8 mouse cellular contexts compared by ENCODE assay signal in genomic region chr2:60717348-60717747, GRCm38 (mm10). TPM values are rescaled to one million over a fixed set of nuclear protein-coding genes. Genes with fewer than 3 reads are reported as not detected.
DNase-seq lines count a peak whose midpoint lies in the region; TF ChIP-seq lines count a peak whose summit lies in the region.

No protein-coding gene starts in this region.

- 59% methylated on average over 13 of the region's 13 CpGs for WGBS in heart, adult 2 months

- H3K4me3 ChIP-seq in heart, adult 2 months, result no peak overlapping the region
- H3K4me3 ChIP-seq in myocyte, result no peak overlapping the region

- peaks cover 12% of the 10 kb centered on the region for H3K4me1 ChIP-seq in heart, adult 2 months (ENCODE audit: control insufficient read depth, insufficient read depth, low read length)

- TF ChIP-seq CTCF in heart, adult 2 months (IDR thresholded peaks at IDR 0.05), result no peak

- DNase-seq in heart, adult 2 months, result peak; percentile 36 to 45
- DNase-seq in heart, postnatal 10 days, result no peak
- peak; percentile 60 for DNase-seq in ZHBTc4 (ENCODE audit: low read depth, low spot score)
- peak; percentile 40 to 45 for DNase-seq in heart, postnatal 14 days
- peak; percentile 24 to 45 for DNase-seq in layer of hippocampus, postnatal 10 days (ENCODE audit: low spot score in 2 of 2)
- peak; percentile 70 to 82 for DNase-seq in thymus, postnatal 36 days
- no peak for DNase-seq in adrenal gland, adult 2 months

- no peaks in the 10 kb centered on the region for H3K27me3 ChIP-seq in heart, adult 2 months (ENCODE audit: control insufficient read depth, insufficient read depth, low read length)
- H3K27me3 ChIP-seq in myocyte (ENCODE audit: control insufficient read depth, insufficient read depth, insufficient read length), result no peaks in the 10 kb centered on the region

- H3K36me3 ChIP-seq in heart, adult 2 months (ENCODE audit: control insufficient read depth, insufficient read depth, low read length), result peaks cover 2% of the 10 kb centered on the region; the same call in 1 of the 2 replicates
- H3K36me3 ChIP-seq in myocyte (ENCODE audit: control insufficient read depth, insufficient read depth), result no peaks in the 10 kb centered on the region

- H3K27ac ChIP-seq in heart, adult 2 months, result 0 out of 2 replicates have a peak overlapping the region, but pooled peaks have one; percentile 12

- no peaks in the 10 kb centered on the region for H3K79me2 ChIP-seq in heart, adult 2 months (replicated peaks; ENCODE audit: control insufficient read depth, insufficient read depth, low read length)
- no peaks in the 10 kb centered on the region for H3K79me2 ChIP-seq in myocyte (ENCODE audit: control insufficient read depth, insufficient read depth)

- H3ac ChIP-seq in myocyte (ENCODE audit: control insufficient read depth, insufficient read length), result no peak overlapping the region

- no peak for TF ChIP-seq POLR2A in heart, adult 2 months (IDR thresholded peaks at IDR 0.05; ENCODE audit: insufficient read depth, low read depth, low read length)
- no peak for TF ChIP-seq POLR2A in myocyte (IDR thresholded peaks at IDR 0.05; ENCODE audit: insufficient read length, low read depth)

- TF ChIP-seq EP300 in heart, adult 2 months (IDR thresholded peaks at IDR 0.05; ENCODE audit: insufficient read depth, low read depth, low read length), result no peak

- H3K4me2 ChIP-seq in myocyte (ENCODE audit: low read depth), result no peak overlapping the region

- intact Hi-C loops in heart, adult 2 months (cut with DNase I), result no loop called here
- intact Hi-C loops in heart, postnatal 10 days (cut with DNase I), result no loop called here
- intact Hi-C loops in heart, postnatal 14 days (cut with DNase I), result no loop called here

- peak overlapping the region; percentile 28; the same call in 1 of the 2 replicates for H3K9ac ChIP-seq in heart, adult 2 months (ENCODE audit: low read depth, low read length)

TF ChIP-seq in myocyte, 11 proteins besides CTCF, POLR2A, EP300 and RAD21:
- peak in 1 of 3 experiments; percentile 63 for TF ChIP-seq MYOG (IDR thresholded peaks at IDR 0.05; ENCODE audit: control insufficient read depth in 1 of 3, insufficient read depth in 1 of 3, insufficient read length in 2 of 3, low read depth in 2 of 3)
- peak in 2 of 3 experiments; percentile 32 to 45 for TF ChIP-seq MYOD1 (IDR thresholded peaks at IDR 0.05; ENCODE audit: control insufficient read depth in 1 of 3, insufficient read length in 2 of 3, low read depth in 2 of 3)
- no peak for TF ChIP-seq TCF12 (IDR thresholded peaks at IDR 0.05; ENCODE audit: insufficient read depth, poor library complexity, severe bottlenecking)
- TF ChIP-seq REST (IDR thresholded peaks at IDR 0.05; ENCODE audit: insufficient read depth, insufficient read length), result no peak
- no peak for TF ChIP-seq CEBPB (IDR thresholded peaks at IDR 0.05; ENCODE audit: insufficient read depth, poor library complexity, severe bottlenecking)
- TF ChIP-seq MAX (IDR thresholded peaks at IDR 0.05; ENCODE audit: low read depth), result no peak

RNA-seq across cellular contexts. Expression of gene Itgb6, which starts 5.1 kb away (rescaled TPM):
- total RNA-seq in heart, adult 2 months (2021), result 10 to 100 TPM; 21.0 to 32.4 TPM
- 10.5 and 19.5 TPM in 2 replicates for polyA plus RNA-seq in heart, adult 2 months (2012; rRNA removed)
- 10 to 100 TPM in 1 of 2 experiments, 1 to 10 TPM in 1; 8.6 to 18.1 TPM for total RNA-seq in heart, postnatal 10 days (2021)
- 10 to 100 TPM; 16.8 to 21.5 TPM for total RNA-seq in heart, postnatal 14 days (2021)
- under 1 TPM in 1 of 2 experiments, not detected in 1; 0.82 TPM for total RNA-seq in layer of hippocampus, postnatal 10 days (2021)
- 3.9 TPM for polyA plus RNA-seq in myocyte (2012; fragmentation: generic; extraction: Trizol)
- total RNA-seq in adrenal gland, adult 2 months (2021), result not detected
- not detected in 2 replicates for polyA plus RNA-seq in adrenal gland, adult 2 months (2012; rRNA removed)

Comparison
In these comparisons a context has a peak if more than half of its experiments do, and no peak if none do; other contexts are left out.
1. DNase-seq: peak in heart, adult 2 months (2 of 2), ZHBTc4 (single experiment), heart, postnatal 14 days (2 of 2), layer of hippocampus, postnatal 10 days (2 of 2) and thymus, postnatal 36 days (2 of 2); none in heart, postnatal 10 days (0 of 2) and adrenal gland, adult 2 months (single experiment).
2. RNA of gene Itgb6, which starts 5.1 kb away (total RNA-seq): 21.0 to 32.4 TPM in heart, adult 2 months, 16.8 to 21.5 TPM in heart, postnatal 14 days and 8.6 to 18.1 TPM in heart, postnatal 10 days; 0.82 TPM in layer of hippocampus, postnatal 10 days and not detected in adrenal gland, adult 2 months; every median in the first group is over 4 times any median in the second.